Mouse (Mus musculus) ovary, postnatal 10 days (tissue): ENCODE data around the gene Akap9.
A peak's percentile ranks its signal among the peaks of the same experiment; 100 is the strongest.
"Not testable (repeated sequence)": the region's sequence is repeated elsewhere in the genome, so short reads cannot be mapped to it uniquely, and the experiment has no call there.

Source experiments
- DNase-seq: peaks from one replicate; pipeline ENCODE4 v3.0.0; 2022; ENCODE audit warnings: low spot score

The Akap9 gene

DNA sequence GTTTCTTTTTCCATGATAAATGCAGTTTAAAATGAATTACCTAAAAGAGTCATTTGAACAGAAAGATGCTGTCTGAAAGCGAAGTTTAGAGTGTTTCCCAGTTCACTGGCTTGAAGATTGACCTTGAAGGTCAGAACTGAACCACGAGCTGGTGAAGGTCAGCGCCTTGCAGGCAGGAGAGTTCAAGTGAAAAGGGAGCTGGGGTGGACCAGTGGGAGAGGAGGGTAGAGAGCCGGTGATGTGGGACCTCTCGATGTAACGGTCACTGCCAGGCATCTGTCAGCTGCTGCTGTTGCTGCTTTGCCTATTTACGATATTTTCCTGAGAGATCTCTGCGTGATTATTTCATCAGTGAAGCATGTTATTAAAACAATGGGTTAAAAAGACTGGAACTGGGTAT is 111.5 kb downstream of the Akap9 start:
- no peak for DNase-seq

DNA sequence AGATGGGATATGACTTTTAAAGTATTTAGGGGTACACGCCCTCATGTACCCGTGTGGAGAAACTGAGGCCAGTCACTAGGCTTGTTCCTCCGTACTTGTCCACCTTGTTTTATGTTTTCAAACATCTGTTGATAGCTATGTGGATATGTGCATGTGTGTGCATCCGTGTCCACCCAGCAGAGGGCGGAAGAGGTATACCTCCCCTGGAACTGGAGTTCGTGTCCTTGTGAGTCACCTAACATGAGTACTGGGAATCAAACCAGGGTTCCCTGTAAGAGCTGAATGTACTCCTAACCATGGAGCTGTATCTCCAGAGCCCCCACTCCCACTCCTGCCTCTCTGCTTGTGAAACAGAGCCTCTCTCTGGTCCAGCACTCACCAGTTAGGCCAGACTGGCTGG is 112.5 kb downstream of the Akap9 start:
- DNase-seq, result no peak

DNA sequence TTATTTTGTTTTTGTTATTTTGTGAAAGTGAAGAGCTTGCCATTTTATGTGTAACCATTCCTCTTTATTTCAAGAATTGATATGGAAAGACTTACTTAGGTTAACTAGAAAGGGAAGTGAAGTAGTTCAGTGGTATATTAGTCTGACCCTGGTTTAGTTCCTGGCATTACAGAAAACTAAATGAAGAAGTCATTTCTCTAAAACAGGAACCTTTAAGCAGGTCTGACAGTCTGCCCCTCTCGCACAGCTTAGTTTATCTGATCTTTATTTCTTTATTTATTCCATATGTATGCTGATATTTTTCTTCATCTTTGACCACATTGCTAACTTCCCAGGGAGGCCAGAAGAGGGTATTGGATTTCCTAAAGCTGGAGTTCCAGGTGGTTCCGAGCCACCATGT is 113.1 kb downstream of the Akap9 start:
- no peak for DNase-seq

DNA sequence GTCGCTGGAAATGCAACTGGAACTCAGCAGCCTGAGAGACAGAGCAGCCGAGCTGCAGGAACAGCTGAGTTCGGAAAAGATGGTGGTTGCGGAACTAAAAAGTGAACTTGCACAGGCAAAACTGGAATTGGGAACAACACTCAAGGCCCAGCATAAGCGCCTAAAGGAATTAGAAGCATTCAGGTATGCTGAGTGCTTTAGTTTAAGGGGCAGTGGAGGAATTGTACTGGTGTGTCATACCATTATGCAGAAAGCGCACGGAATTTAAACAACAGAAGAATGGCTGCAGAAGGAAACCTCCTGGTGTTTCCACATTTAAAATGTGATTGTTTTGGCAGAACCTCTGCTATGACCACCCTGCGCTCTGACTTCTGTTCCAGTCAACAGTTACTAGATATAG is 132.5 kb downstream of the Akap9 start:
- DNase-seq, result no peak

DNA sequence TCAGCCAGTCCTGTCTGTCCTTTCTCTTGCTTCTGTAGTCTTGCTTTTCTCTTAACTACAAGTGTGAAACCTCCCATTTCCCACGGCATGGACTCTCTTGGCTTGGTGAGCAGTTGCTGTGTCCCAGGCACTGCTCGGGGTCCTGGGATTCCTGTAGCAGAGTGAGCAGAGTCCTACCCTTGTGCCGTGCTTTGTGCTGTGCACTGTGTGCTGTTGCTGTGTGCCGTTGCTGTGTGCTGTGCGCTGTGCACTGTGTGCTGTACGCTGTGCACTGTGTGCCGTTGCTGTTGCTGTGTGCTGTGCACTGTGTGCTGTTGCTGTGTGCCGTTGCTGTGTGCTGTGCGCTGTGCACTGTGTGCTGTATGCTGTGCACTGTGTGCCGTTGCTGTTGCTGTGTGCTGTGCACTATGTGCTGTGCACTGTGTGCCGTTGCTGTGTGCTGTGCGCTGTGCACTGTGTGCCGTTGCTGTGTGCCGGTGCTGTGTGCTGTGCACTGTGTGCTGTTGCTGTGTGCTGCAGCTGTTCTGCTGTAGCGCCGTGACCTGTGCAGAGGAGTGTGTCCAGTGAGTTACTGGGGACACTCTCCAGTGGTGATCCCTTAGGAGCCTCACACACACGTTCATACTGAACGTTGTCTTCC is 138.7 kb downstream of the Akap9 start:
- no peak for DNase-seq

DNA sequence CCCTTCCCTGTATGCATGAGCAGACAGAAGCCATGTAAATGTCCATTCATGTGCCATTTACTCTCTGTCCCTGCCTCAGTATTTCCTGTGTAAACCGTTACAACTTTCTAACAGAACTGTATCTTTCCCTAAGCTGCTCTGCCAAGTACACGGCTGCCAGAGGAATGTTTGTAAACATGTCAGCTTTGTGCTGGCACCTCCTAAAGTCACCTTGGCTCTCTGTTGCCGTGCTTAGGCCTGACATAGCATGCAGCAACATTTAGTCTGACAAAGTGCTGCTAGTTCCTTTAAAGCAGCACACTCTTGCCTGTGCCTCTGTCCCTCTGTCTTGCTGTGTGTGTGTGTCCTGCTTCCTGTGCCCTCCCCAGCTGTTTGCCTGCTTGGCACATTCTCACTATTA is 139.3 kb downstream of the Akap9 start:
- DNase-seq, result no peak

DNA sequence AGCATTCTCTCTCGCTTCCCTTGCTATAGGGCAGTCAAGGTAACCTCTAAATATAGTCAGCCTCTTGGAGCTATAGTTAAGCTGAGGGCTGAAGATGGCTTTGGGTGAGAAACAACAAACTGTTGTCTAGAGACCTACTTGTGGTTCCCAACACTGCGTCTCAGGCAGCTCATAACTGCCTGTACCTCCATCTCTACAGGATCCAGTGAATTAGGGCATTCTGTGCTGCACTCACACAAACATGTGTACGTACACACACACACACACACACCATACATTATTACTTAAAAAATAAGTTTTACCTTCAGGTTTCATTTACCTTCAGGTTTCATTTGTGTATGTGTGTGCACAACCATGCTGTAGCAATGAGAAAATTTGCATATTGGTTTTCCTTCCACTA is 151.2 kb downstream of the Akap9 start:
- no peak for DNase-seq

DNA sequence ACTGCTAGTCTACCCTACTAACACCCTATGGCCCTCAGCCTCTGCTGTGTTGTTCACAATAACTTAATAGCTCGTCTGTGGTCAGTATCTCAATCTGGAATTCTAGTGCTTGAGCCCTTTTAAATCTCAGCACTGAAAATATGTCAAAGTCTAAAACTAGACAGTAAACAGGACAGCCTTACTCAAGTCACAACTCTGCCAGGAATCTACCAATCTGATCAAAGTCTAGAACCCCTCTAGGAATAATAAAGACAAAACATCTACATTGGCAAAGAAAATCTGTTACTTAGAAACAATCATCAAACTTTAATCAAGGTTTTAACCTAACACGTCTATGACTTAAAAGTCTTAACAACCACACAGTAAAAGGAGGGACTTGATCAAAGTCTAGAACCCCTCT is 153.0 kb downstream of the Akap9 start:
- DNase-seq, result no peak

DNA sequence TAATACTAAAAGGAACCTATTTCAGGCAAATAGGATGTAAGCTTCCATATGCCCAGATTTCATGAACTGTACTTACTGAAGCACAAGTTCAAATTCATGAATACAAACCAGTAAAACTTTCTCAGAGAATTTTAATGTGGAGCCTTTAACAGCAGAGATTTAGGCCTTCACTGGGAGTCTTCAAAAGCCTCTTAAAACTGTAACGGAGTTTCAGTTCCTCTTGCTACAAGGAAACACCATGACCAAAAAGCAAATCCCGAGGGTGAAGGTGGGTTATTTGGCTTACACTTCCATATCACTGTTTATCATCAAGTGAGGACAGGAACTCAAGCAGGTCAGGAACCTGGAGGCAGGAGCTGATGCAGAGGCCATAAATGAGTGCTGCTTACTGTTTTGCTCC is 153.7 kb downstream of the Akap9 start:
- DNase-seq, result no peak

DNA sequence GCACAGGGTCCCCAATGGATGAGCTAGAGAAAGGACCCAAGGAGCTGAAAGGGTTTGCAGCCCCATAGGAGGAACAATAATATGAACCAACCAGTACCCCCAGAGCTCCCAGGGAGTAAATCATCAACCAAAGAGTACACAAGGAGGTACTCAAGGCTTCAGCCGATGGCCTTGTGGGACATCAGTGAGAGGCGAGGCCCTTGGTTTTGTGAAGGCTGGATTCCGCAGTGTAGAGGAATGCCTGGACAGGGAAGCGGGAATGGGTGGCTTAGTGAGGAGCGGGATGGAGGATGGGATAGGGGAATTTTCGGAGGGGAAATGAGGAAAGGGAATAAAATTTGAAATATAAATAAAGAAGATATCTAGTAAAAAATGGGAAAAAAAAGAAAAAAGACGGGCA is 157.1 kb downstream of the Akap9 start:
- DNase-seq, result no peak

DNA sequence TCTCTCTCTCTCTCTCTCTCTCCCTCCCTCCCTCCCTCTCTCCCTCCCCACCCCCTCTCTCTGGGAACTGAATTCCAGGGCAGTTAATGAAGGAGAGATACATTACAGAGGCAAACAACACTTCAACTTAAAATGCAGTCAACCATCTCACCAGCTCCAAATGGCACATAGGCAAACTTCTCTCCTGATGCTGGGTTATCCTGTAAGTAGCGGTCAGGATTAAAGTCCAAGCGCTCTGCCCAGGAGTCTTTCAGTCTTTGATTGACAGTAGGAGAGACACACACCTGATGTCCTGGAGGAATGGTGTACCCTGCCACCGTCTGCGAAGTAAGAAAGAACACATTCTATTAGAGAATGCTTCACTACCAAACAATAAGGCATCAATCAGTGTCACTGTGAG is 158.5 kb downstream of the Akap9 start:
- DNase-seq, result no peak

DNA sequence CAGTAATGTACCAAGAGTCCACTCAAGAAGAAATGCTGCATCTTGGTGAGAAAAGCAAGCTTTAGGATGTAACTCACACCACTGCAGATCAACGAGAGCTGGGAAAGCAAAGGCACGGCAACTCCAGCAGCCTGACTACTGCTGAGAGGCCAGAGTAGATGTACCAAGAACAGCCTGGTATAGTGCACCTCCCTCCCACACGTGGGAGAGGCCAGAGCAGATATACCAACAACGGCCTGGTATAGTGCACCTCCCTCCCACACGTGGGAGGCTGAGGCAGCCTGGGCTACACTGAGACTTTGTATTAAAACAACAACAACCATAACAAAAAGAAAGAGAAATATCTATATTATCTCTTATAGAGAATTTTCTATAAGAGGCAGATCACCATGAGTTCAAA is 160.3 kb downstream of the Akap9 start:
- DNase-seq, result no peak

DNA sequence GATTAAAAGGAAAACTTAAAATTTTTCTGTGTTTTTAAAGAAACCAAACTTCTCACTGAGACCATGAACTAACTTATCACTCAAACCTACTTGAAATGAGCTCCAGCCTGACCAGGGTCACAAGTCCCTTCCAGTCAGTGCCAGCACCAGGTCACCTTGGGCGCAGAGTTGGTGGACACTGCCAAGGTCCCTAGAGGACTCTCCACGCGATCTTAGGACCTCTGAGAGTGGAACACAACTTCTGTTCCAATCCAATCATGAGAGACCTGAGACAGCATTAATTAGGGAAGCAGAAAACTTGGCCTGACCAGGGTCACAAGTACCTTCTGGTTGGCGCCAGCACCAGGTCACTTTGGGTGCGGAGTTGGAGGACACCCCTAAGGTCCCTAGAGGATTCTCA is 166.6 kb downstream of the Akap9 start:
- no peak for DNase-seq

DNA sequence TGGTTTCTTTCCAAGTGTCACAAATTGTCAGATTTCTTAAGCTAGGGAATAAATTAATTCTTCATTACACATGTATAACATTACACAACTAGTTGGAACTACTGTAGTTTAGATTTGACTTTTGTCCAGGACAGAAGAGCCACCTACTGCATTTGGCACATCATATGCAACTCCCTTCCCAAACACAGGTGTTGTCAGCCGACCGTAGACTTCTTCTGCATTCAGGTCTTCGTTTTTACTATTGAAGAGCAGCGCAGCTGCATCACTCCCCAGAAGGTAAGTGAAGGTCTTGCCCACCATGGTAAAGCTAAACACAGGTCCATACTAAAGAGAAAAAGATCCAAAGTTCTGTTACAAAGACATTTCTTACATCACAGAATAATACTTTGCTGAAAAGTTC is 173.2 kb downstream of the Akap9 start:
- DNase-seq, result no peak

DNA sequence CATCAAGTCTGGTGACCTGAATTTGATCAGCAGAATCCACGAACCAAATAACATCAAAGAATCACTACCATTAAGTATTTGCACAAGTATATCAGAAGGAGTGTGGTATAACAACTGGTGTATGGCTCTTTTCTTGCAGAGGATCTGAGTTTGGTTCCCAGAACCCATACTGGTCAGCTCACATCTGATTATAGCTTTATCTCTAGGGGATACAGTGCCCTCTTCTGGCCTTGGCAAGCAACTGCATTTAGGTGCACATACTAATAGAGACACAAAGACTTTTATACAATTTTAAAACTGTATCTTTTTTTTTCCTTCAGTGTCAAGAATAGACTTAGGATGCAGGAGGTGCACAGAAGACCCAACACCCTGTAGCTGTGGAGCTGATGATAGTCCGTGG is 173.9 kb downstream of the Akap9 start:
- no peak for DNase-seq

DNA sequence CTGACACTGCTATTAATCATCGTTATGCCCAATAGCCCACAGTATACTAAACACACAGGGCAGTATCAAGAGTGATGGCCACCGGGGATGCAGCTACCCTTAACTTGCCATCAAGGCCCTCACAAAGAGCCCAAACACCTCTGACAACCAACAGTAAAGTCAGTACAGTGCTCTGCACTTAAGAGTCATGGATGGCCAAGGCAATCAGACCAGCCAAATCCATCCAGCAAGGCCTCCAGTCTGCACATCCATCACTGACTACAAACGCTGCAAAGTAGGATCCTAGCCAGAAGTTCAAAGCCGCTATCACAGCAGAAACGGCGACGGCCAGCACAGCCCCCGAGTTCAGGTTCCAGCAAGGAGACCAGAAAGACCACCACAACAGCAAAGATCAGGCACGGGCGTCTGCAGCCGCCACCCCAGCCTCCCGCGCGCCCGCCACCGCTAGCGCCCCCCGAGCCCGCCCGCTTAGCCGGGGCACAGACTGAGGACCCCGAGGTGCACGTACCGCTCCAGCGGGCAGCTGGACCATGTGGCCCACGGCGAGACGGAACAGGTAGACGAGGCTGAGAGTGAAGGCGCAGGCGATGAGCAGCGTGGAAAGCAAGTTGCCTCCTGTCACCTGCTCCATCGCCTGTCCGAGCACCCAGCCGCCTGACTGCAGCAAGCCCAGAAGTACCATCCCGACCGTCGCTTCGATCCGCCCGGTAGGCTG is 175.9 kb downstream of the Akap9 start:
- DNase-seq, result no peak

DNA sequence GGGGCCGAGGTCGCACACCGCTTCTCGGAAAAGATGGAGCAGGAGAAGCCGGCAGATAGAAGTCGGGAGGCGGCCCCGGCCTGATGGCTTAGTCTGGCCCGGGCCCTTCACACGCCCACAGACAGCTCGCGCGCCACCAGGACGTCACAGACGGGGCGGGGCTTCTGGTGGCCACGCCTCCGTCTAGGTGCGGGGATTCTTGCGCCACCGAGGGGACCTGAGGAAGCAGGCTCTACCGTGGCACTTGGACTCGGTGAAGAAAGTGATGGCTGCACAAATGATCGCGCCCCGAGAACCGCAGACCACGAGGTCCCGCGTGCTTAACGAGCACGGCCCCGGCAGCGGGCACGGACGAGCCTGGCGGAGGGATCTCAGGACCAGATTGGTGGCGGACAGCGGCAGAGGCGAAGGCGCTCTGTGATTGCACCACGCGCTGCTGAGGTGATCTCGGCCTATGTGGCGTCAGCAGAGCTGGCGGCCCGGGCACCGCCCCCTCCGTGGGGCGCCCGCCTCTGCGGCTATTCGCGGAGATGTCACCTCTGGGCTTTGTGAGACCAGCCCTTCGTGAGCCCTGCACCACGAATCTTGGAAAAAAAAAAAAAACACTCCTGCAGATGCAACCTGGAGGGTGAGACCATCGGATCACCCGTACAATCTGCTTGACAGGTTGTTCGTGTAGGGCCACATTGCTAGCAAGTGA is 176.6 kb downstream of the Akap9 start, which contains the start of gene Cyp51:
Cyp51 (minus strand) TSS at position 406 of the 700 bp plus-strand sequence.
- DNase-seq, result peak; percentile 75

DNA sequence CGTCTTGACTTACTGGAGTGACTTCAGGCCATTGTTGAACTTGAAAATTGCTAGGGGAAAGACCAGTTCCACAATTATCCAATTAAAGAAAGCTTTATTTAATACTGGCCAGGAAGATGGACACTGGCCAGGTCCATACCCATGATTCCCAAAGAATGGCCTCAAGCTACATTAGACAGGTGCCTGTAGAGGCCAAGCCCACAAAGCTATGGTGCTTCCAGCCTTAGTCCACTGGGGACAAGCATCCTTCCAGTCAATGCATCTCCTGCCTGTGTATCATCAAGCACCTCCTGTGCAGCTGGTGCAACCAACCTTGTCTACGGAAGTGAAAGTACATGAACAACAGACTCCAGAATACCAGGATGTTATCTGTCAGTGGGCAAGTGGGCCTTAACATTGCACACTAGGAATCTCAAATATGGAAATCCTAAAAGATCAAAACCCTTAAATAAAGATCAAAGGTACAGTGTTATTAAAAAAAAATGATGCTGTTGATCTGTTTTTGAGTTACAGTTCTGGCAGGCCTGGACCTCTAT is 177.9 kb downstream of the Akap9 start:
- DNase-seq, result no peak

DNA sequence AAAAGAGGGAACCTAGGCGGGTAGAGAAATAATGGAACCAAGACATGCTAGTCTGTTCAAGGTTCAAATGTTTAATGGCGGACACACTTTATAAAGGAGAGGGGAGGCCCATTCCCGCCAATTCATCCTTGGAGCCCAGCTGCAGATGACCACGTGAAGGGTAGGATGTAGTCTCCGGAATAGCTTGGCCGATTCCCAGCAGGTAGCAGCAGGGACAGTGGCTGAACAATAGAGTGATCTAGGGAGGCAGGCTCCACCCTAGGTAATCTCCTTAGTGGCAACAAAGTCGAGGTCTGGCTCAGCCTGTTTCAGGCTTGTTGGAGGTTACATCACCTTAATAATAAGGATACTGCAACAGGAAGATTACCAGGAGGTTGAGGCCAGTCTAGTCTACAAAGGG is 179.2 kb downstream of the Akap9 start:
- DNase-seq, result not testable (repeated sequence)

DNA sequence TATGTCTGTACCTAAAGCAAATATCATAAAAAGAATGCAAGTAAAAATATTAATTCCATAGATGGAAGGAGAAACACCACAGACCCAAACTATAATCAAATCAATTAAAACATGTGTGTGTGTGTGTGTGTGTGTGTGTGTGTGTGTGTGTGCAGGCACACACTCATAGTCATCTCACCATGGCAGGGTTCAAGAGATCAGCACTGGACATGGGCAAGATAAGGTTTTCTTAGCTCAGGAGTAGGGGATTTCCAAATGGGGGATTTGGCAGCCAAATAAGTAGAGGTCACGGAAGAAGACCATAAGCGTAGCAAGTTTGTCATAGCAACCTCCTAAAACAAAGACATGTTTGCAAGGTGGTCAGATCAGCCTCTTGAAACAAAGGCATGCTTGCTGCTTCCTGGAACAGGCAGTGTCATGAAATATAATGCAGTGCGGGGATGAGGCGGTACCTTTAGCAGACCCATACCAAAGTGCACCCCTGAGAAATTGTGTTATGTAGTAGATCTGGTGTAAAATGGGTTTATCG is 184.8 kb downstream of the Akap9 start:
- DNase-seq, result no peak
